Mouse (Mus musculus) limb, embryonic 10.5 days (tissue): ENCODE results near the gene Bin2. TPM values are rescaled to one million over a fixed set of nuclear protein-coding genes. Genes with fewer than 3 reads are reported as not detected.

ENCODE experiments used
- DNase-seq: peaks from one replicate; pipeline ENCODE4 v3.0.0-alpha.2; 2017; ENCODE audit warnings: low spot score
- H3K27ac ChIP-seq: fragments of 300-500 bp; sonication (generic); 2 replicates; pipeline ENCODE4 v1.5.1; 2016; ENCODE audit warnings: mild to moderate bottlenecking
- H3K27me3 ChIP-seq: fragments of 300-500 bp; sonication (generic); 2 replicates; pipeline ENCODE4 v1.6.1; 2016; ENCODE audit warnings: low read depth, mild to moderate bottlenecking; ENCODE audit not compliant: poor library complexity, severe bottlenecking
- H3K36me3 ChIP-seq: fragments of 300-500 bp; sonication (generic); 2 replicates; pipeline ENCODE4 v1.6.1; 2016; ENCODE audit warnings: mild to moderate bottlenecking, moderate library complexity
- H3K4me1 ChIP-seq: fragments of 300-500 bp; sonication (generic); 2 replicates; pipeline ENCODE4 v1.6.1; 2016
- H3K4me3 ChIP-seq: fragments of 300-500 bp; sonication (generic); 2 replicates; pipeline ENCODE4 v1.5.1; 2016; ENCODE audit warnings: mild to moderate bottlenecking, moderate library complexity
- H3K9me3 ChIP-seq: fragments of 300-500 bp; sonication (generic); replicated peaks from 2 replicates; pipeline ENCODE4 v1.6.1; 2016; ENCODE audit warnings: mild to moderate bottlenecking
- WGBS: fragments of 180-500 bp; shearing (Covaris S2); methylation state at CpG from one replicate; pipeline ENCODE4 v1.1.7; 2016; 5-methylcytosine and 5-hydroxymethylcytosine counted together
- polyA plus RNA-seq: library from polyadenylated mRNA; unstranded; fragments of >200 nt; fragmentation: Nextera tagmentation; extraction: Ambion mirVana; gene quantifications from 2 replicates; pipeline ENCODE4 v1.2.1, GENCODE M21; 2016

Bin2 gene
- polyA plus RNA-seq = 2.6 and 3.5 TPM in 2 replicates

DNA sequence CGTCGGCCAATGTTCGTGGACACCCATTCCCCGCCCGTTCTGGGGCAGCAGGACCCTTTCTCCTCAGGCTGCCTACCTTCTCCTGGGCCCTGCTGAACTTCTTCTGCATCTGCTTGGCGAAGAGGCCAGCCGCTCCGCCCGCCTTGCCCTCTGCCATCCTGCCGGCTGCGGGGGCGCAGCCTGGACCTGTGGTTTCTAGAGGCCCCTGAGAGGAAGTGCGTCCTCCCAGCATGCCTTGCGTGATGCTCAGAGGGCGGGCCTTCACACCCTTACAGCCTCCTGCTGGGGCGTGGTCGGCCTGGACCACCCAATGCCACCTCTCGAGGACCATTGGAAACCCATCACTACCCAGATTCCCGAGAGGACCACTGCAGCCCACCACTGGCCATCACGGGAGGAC lies at the start of gene Bin2:
Gene Bin2, minus strand, starts transcription at position 217 of the 400 bp plus-strand sequence.
- no peak within 1 kb of the TSS for H3K27ac ChIP-seq
- H3K4me1 ChIP-seq = peaks cover 13% of the 10 kb centered on the region
- no peaks in the 10 kb centered on the region for H3K9me3 ChIP-seq
- H3K27me3 ChIP-seq = peaks cover 19% of the 10 kb centered on the region; the same call in 1 of the 2 replicates
- no peak within 1 kb of the TSS for H3K4me3 ChIP-seq
- no peak for DNase-seq
- WGBS = 88% methylated on average over 20 of the region's 20 CpGs
- H3K36me3 ChIP-seq = no peaks in the 10 kb centered on the region

DNA sequence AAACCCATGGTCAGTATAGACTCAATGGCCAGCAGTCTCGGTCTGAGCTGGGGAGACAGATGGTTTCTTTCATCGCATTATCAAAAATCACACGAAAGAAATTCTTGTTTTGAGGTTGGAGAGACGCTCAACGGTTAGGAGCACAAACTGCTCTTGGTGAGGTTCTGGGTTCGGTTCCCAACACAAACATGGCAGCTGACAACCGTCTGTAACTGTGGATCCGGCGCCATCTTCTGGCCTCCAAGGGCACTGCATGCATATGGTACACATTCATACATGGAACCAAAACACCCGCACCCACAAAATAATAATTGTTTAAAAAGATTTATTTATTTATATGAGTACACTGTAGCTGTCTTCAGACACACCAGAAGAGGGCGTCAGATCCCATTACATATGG lies 49.2 kb upstream of the Bin2 start:
- Histone ChIP-seq H3K36me3 (no peaks in the 10 kb centered on the region), H3K27me3 (no peaks in the 10 kb centered on the region), H3K4me1 (0 out of 2 replicates have a peak, but pooled peaks cover 6% of the 10 kb centered on the region), H3K9me3 (no peaks in the 10 kb centered on the region), H3K27ac (no peak overlapping the region), H3K4me3 (no peak overlapping the region)
- DNase-seq = no peak
- 81% methylated on average over 11 of the region's 11 CpGs for WGBS

DNA sequence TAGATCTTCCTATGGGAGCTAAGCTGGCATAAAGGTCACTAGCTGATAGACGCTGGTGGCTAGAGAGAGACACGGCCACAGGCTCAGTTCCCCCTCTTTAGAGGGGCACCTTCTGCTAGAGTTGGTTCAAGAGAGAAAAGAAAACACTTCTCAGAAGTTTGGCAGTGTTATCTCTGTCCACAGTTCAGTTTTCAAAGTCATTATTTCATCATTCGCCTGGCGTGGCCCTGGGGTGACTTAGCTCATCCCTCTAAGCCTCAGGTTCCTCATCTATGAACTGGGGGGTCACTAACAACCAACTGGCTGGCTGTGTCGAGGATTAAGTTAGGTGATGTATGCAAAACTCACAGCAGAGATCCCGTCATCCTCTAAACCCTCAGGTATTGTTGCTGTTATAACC lies 48.6 kb upstream of the Bin2 start:
- no peak overlapping the region for H3K27ac ChIP-seq
- H3K4me3 ChIP-seq = no peak overlapping the region
- no peaks in the 10 kb centered on the region for H3K36me3 ChIP-seq
- H3K4me1 ChIP-seq = peaks cover 10% of the 10 kb centered on the region; the same call in 1 of the 2 replicates
- 89% methylated on average over 6 of the region's 6 CpGs for WGBS
- no peak for DNase-seq
- H3K27me3 ChIP-seq = no peaks in the 10 kb centered on the region
- no peaks in the 10 kb centered on the region for H3K9me3 ChIP-seq

DNA sequence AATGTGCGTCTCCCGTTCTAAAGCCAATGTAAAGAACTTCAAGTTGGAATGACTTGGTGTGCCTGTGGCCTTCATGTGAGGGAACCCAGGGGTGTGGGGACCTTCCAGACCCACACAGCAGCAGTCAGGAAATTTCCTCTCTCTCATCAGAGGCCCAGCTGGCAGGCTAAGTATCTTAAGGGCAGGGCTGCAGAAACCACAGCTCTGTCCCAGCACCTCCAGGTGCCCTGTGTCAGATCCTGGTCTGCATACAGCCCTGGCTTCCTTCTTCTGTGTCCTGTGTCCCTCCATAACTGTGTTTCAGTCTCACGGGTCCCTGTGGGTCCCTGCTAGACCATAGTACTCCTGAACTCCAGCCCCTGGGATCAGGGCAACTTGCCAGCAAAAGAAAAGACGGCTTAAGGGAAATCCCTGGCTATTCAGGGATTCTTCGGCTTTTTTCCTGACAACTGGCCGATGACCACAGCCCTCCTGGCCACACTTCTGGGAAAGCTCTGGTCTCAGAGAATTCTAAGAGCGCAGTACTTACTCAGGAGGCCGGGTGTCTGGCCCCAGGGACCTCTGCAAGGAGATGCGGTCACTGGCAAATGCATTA lies 46.1 kb upstream of the Bin2 start:
- 87% methylated on average over 9 of the region's 9 CpGs for WGBS
- no peaks in the 10 kb centered on the region for H3K9me3 ChIP-seq

DNA sequence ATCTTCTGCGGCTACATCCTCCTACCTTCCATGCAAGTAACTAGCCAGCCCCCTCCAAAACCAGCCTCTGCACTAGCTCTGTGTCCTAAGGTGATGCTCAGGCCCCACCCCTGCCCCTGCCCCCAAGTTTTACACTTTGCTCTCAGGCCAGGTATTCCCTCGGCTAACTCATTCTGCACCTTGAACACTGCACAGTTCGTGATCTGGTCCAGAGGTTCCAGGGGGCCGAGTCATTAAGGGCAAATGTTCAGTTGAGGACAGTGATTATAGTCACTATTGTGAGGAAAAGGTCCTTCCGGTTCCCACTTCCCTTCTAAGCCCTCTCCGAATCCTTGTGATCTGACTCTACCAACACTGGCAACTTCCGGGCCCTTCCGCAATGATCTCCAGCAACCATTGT lies 45.1 kb upstream of the Bin2 start:
- no peaks in the 10 kb centered on the region for H3K36me3 ChIP-seq
- H3K9me3 ChIP-seq = no peaks in the 10 kb centered on the region
- no peaks in the 10 kb centered on the region for H3K27me3 ChIP-seq
- WGBS = 92% methylated on average over 8 of the region's 8 CpGs
- DNase-seq = no peak
- H3K4me3 ChIP-seq = no peak overlapping the region
- peaks cover 14% of the 10 kb centered on the region; the same call in 1 of the 2 replicates for H3K4me1 ChIP-seq
- no peak overlapping the region for H3K27ac ChIP-seq

More for the DNA sequence above, 46.1 kb upstream of the Bin2 start:
- no peaks in the 10 kb centered on the region for H3K27me3 ChIP-seq
- no peaks in the 10 kb centered on the region for H3K36me3 ChIP-seq
- peaks cover 14% of the 10 kb centered on the region; the same call in 1 of the 2 replicates for H3K4me1 ChIP-seq
- H3K27ac ChIP-seq = no peak overlapping the region
- no peak for DNase-seq
- H3K4me3 ChIP-seq = no peak overlapping the region

DNA sequence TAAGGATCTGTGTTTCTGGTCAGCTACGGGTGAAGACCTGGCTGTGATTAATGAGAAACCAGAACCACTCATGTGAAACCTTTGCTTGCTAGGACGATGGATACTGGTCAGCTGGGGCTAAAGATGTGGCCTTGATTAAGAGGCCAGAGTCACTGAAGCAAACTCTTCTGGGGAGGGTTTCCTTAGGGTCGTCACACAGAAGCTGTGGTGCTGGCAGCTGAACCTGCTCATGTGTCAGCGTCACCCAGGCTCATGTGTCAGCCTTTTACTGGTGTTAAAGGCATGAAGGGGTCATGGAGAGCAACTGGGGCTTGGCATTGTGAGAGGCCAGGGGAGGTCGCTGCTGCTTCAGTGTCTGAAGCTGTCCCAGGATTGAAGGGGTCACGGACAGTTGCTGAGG lies 41.5 kb upstream of the Bin2 start:
- Histone ChIP-seq H3K4me1 (peaks cover 22% of the 10 kb centered on the region), H3K36me3 (no peaks in the 10 kb centered on the region)
- 48% methylated on average over 6 of the region's 6 CpGs for WGBS

DNA sequence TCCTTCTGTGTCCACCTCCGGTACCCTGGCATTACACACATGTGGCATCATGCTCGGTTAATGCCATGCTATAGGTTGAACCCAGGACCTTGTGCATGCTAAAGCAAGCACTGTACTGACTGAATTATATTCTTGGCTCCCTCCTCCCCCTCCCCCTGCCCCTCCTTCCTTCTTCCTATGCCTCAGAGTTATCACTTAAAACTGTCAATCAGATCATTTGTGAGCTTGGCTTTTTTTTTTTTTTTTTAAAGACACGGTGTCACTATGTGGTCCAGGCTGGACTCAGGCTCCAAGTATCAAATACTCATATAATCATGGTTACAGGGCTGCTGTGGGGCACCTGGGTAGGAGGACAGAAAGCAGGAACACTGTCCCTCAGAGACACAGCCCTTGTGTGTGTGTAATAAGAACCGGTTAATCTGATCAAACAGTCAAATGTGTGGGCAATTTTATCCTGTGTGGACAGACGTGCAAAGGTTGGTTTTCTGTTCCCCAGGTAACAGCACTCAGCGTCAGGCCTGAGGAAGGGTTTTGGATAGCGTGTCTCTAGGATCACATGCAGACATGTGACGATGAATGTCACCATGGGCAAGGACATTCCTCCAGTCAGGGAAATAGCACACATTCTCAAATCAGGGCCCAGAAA lies 39.2 kb upstream of the Bin2 start:
- Histone ChIP-seq H3K27ac (no peak overlapping the region), H3K27me3 (peaks cover 23% of the 10 kb centered on the region), H3K4me1 (peaks cover 25% of the 10 kb centered on the region), H3K9me3 (no peaks in the 10 kb centered on the region), H3K4me3 (no peak overlapping the region), H3K36me3 (no peaks in the 10 kb centered on the region)
- WGBS = 85% methylated on average over 8 of the region's 8 CpGs
- DNase-seq = no peak

More for the DNA sequence above, 41.5 kb upstream of the Bin2 start:
- DNase-seq = no peak
- Histone ChIP-seq H3K27ac (no peak overlapping the region), H3K9me3 (no peaks in the 10 kb centered on the region), H3K4me3 (no peak overlapping the region), H3K27me3 (0 out of 2 replicates have a peak, but pooled peaks cover 4% of the 10 kb centered on the region)

DNA sequence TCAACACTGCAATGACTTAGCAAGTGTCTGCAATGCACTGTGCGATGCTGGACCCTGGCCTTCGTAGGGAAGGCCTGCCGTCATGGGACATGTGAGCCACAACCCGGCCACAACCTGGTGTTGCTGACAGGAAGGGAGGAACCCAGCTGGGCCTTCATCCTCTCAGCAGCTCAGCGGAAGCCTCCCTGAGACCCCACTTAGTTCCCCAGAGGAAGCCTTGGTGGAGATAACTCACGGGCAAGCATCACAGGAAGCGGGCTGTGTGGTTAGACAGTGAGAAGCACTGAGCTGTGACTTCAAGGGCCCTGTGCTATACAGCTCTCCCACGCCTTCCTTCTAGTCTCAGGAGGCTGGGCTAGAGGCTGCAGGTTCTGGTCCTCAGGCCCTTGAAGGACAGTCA lies 36.9 kb upstream of the Bin2 start:
- Histone ChIP-seq H3K27me3 (peaks cover 38% of the 10 kb centered on the region), H3K36me3 (no peaks in the 10 kb centered on the region), H3K27ac (no peak overlapping the region), H3K4me3 (no peak overlapping the region), H3K9me3 (no peaks in the 10 kb centered on the region), H3K4me1 (peaks cover 22% of the 10 kb centered on the region)
- no peak for DNase-seq
- WGBS = 75% methylated on average over 8 of the region's 8 CpGs

DNA sequence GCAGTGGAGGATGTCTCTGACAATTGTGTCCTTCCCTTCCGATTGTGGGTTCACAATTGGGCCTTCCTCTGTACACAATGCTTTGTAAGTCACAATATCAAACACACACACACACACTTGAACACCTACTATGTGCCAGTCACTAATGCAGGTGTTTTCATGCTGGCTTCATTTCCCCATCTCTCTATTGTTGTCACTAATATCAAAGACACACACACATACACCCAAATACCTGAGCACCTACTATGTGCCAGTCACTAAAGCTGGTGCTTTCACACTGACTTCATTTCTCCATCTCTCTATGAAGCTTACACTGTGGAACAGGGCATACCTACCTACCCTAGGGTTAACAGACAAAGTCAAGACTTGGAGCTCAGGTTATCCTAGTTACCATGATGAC lies 36.0 kb upstream of the Bin2 start:
- H3K4me3 ChIP-seq = no peak overlapping the region
- peaks cover 18% of the 10 kb centered on the region for H3K4me1 ChIP-seq
- no peaks in the 10 kb centered on the region for H3K36me3 ChIP-seq
- peaks cover 41% of the 10 kb centered on the region for H3K27me3 ChIP-seq
- H3K9me3 ChIP-seq = no peaks in the 10 kb centered on the region
- H3K27ac ChIP-seq = no peak overlapping the region
- no peak for DNase-seq
- 88% methylated on average over 1 of the region's 1 CpGs for WGBS

DNA sequence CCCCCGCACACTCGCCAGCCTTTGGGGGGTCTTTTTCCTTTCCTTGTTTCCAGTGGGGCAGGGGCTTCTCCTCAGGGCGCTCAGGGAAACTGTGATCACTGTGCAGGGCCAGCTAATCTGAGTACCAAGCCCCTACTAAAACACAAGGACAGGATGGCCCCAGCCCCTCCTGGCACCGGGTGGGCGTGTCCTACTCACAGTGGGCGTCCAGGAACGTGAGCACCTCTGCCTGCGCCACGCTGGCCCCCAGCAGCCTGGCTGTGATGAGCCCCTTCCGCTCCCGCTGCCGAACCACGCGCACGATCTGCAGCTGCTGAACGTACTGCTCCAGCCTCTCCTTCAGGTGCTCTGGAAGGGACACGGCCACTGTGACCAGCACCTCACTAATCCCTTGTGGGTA lies 34.6 kb upstream of the Bin2 start:
- Histone ChIP-seq H3K27ac (0 out of 2 replicates have a peak overlapping the region, but pooled peaks have one; percentile 17), H3K4me1 (peaks cover 18% of the 10 kb centered on the region), H3K36me3 (no peaks in the 10 kb centered on the region), H3K4me3 (peak overlapping the region; percentile 37), H3K9me3 (no peaks in the 10 kb centered on the region), H3K27me3 (peaks cover 41% of the 10 kb centered on the region)
- 11% methylated on average over 17 of the region's 17 CpGs for WGBS
- DNase-seq = no peak

DNA sequence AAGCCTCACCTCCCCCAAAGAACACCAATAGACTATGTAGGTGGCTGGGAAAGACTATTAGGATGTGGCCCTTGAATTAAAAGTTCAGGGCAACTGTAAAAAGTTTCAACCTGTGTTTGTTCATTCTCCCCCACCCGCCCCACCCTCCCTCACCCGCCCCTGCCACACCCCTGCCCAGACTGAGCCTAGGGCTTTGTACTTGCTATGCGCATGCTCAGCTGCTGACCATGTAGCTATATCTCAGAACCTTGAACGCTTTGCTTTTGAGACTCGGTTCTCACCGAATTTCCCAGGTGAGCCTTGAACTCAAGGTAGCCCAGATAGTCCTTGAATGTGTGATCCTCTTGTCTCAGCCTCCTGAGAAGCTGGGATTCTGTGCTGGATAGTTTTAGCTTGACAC lies 32.5 kb upstream of the Bin2 start:
- H3K27me3 ChIP-seq = peaks cover 41% of the 10 kb centered on the region
- 70% methylated on average over 6 of the region's 6 CpGs for WGBS

DNA sequence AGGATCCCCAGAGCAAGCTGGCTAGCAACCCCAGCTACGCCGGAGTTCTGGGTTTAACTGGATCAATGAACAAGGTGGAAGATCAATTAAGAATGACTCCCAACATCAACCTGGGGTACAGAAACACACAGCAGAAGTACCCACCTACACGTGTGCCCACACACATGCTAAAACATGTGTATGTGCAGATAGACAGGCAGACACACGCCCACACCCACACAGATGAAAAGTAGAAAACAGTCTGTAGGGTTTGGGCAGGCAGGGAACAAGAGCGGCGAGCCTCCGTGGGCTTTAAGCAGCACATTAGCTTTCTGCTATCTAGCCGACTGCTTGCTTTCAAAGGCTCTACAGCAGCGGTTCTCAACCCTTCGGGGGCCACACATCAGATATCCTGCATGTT lies 31.8 kb upstream of the Bin2 start:
- no peak overlapping the region for H3K4me3 ChIP-seq
- 78% methylated on average over 10 of the region's 10 CpGs for WGBS
- H3K27ac ChIP-seq = no peak overlapping the region
- no peaks in the 10 kb centered on the region for H3K9me3 ChIP-seq
- H3K27me3 ChIP-seq = peaks cover 40% of the 10 kb centered on the region
- no peak for DNase-seq
- peaks cover 11% of the 10 kb centered on the region for H3K4me1 ChIP-seq
- H3K36me3 ChIP-seq = no peaks in the 10 kb centered on the region

More for the DNA sequence above, 32.5 kb upstream of the Bin2 start:
- H3K36me3 ChIP-seq = no peaks in the 10 kb centered on the region
- peaks cover 18% of the 10 kb centered on the region for H3K4me1 ChIP-seq
- H3K9me3 ChIP-seq = no peaks in the 10 kb centered on the region
- H3K27ac ChIP-seq = no peak overlapping the region
- DNase-seq = no peak
- H3K4me3 ChIP-seq = no peak overlapping the region

DNA sequence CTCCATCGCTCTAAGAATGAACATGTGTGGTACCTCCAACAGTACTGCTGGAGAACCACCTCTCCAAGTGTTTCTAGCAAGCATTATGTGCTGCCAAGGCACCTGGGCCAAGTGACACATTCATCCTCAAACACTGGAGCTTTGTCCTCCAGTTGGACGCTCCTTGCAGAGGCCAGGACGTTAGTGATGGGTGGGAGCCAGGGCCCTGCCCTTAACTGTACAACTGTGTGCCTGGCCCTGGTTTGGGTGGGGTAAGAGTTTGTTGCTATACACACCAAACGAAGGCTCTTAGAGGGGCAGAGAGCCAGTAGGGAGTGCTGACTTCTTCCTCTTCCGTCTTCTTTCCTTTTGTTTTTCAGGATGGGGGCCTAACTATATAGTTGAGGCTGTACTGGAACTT lies 31.1 kb upstream of the Bin2 start:
- H3K27me3 ChIP-seq = peaks cover 35% of the 10 kb centered on the region
- H3K4me1 ChIP-seq = peaks cover 10% of the 10 kb centered on the region
- no peak overlapping the region for H3K4me3 ChIP-seq
- DNase-seq = no peak
- H3K27ac ChIP-seq = no peak overlapping the region
- 78% methylated on average over 5 of the region's 5 CpGs for WGBS
- no peaks in the 10 kb centered on the region for H3K9me3 ChIP-seq
- H3K36me3 ChIP-seq = no peaks in the 10 kb centered on the region
